Mouse (Mus musculus): ENCODE data around the gene Nhsl1. TPM values are rescaled to one million over a fixed set of nuclear protein-coding genes. Genes with fewer than 3 reads are reported as not detected.
A peak's percentile ranks its signal among the peaks of the same experiment; 100 is the strongest.

The Nhsl1 gene
- polyA plus RNA-seq, 1 experiment: 1.6 TPM

DNA sequence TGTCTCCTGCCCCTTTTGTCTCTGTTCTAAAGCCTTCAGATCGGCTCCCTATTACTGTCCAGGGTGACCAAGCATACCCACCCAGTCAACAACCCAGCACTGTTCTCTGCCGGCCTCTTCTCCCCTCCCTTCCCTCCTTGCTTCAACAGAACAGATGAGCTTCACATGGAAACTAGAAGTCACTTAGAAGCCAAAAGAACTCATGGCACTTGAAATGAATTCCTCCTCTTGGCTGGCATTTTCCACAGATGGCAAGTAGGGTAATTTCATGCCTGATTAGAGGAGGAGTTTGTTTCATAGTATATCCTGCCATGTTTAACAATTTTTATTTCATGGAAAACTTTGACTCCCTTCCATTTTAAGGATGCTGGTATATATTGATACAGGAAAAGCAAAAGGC is 85.2 kb downstream of the Nhsl1 start:
- H3K4me3 ChIP-seq (ENCODE audit: insufficient read depth, low read depth, low read length): no peak overlapping the region
- H3K27ac ChIP-seq (replicated peaks; ENCODE audit: low read depth, low read length): no peak overlapping the region
- H3K4me1 ChIP-seq (ENCODE audit: control insufficient read depth, insufficient read depth, insufficient read length, low read length): no peaks in the 10 kb centered on the region

DNA sequence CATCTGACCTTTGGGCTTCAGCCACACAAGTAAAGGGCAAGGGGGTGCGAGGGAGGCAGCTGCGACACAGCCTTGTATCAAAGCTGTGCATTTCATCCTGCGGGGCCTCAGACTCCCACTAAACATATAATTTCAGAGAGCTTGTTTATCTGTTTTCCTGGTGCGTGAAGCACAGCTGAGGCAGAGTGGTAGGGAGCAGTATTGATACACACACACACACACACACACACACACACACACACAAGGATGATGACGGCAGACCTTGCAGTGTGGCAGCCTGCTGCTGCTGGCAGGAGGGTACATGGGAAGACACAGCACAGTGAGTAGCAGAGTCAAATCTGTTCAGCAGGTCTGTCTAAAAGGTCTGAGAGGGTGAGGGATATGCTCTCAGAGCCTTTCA is 85.9 kb downstream of the Nhsl1 start:
- no peak overlapping the region for H3K27ac ChIP-seq (replicated peaks; ENCODE audit: low read depth, low read length)
- H3K4me3 ChIP-seq (ENCODE audit: insufficient read depth, low read depth, low read length): no peak overlapping the region
- H3K4me1 ChIP-seq (ENCODE audit: control insufficient read depth, insufficient read depth, insufficient read length, low read length): no peaks in the 10 kb centered on the region

DNA sequence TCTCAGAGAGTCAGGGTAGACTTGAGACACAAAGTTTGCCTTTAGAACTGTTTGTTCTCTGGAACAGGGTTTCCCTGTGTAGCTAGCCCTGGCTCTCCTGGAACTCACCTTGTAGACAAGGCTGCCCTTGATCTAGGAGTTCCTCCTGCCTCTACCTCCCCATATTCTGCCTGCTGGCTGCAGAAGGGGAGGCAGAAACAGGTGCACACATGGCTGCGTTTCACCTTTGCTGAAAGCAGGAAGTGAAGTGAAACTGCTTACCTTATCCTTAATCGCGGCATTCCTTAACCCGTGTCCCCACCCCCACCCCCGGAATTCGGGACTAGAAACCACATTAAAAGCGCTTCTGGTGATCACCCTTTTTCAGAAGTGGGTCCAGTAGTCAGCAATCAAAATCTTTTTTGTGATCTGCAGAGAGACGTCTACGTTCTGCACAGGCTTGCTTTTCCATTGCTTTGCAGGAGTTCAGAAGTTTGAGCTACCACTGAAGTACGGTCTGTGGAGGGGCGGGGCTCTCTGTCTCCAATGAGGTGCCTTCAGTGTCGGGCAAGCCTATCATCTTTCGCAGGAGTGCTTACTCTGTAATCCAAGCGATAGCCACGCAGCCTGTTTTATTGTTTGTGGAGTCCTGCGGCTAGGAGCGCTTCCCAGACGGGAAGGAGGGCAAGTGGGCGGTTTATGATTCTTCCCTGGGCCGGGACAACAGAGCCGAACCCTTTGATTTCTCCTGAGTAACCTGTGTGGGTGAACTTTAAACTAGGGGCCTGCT is 88.5 kb downstream of the Nhsl1 start:
- Histone ChIP-seq H3K4me1 (ENCODE audit: control insufficient read depth, insufficient read depth, insufficient read length, low read length) (no peaks in the 10 kb centered on the region), H3K4me3 (ENCODE audit: insufficient read depth, low read depth, low read length) (peak overlapping the region; percentile 58), H3K27ac (replicated peaks; ENCODE audit: low read depth, low read length) (no peak overlapping the region)

DNA sequence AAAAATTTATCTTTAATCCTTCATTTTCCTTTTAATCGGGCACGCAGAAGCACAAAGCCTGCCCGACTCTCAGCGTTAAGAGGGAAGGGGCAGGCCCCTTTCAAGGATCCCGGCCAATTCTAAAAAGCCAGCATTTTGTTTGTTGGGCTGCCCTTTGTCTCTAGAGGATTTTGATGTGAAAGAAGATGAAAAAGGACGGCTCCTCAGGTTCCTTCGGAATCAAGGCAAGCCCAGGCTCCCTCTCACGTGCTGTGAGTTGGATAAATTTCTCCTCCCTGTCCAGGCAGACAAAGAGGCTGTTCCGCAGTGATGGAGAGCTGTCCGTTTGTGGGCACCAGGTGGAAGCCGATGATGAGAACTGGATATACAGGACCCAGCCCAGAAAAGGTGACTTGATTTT is 89.3 kb downstream of the Nhsl1 start:
- H3K4me1 ChIP-seq (ENCODE audit: control insufficient read depth, insufficient read depth, insufficient read length, low read length): no peaks in the 10 kb centered on the region
- no peak overlapping the region for H3K4me3 ChIP-seq (ENCODE audit: insufficient read depth, low read depth, low read length)
- no peak overlapping the region for H3K27ac ChIP-seq (replicated peaks; ENCODE audit: low read depth, low read length)

DNA sequence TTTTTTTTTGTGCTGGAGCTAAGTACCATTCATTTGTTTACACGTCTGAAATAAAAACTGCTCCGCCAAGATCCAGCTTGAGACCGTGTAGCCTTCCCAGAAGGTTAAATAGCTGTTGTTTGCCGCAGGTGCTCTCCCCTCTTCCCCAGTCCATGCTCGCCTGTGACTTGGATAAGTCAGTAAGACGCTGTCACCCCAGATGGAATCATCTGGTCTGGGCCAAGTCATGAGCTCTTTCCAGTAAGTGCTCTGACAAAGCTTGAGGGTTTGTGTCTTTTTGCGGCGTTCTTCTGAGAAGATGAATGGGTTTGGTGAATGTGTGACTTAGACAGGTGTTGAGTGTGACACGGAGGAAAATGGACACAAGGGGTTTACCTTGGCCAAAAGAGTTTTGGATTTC is 89.8 kb downstream of the Nhsl1 start:
- Histone ChIP-seq H3K4me3 (ENCODE audit: insufficient read depth, low read depth, low read length) (no peak overlapping the region), H3K4me1 (ENCODE audit: control insufficient read depth, insufficient read depth, insufficient read length, low read length) (no peaks in the 10 kb centered on the region), H3K27ac (replicated peaks; ENCODE audit: low read depth, low read length) (no peak overlapping the region)

DNA sequence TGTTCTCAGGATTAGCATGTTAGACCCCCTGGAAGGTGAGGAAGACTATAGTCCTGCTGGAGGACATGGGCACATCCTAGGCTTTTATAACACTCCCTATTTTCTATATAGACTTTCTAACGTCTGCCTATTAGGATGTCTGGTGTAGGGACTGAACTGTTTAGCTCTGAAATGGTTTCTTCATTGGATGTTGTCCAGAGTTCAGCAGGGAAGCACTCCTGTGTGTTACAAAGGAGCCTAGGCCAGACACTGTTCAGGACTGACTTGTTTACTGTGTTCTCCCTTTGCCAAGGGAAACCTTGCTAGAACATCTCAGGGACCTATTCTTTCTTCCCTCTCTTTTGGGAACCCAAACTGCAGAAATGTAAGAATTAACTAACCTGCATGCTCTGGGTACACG is 90.3 kb downstream of the Nhsl1 start:
- H3K4me3 ChIP-seq (ENCODE audit: insufficient read depth, low read depth, low read length): no peak overlapping the region
- H3K27ac ChIP-seq (replicated peaks; ENCODE audit: low read depth, low read length): no peak overlapping the region
- H3K4me1 ChIP-seq (ENCODE audit: control insufficient read depth, insufficient read depth, insufficient read length, low read length): no peaks in the 10 kb centered on the region

DNA sequence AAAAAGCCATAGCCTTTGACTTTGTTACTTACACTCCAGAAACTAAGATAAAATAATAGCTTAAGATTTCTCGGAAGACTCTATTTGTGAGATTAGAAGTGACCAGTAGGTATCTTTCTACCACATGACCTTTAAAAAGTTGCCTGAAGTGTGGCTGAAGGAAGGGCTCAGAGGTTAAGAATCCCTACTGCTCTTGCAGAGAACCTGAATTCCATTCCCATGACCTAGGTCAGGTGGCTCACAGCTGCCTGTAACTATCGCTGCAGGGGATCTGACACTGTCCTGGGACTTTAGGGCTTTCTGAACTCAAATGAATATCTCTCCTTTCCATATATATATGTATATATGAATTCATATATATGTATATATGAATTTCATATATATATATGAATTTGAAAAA is 92.5 kb downstream of the Nhsl1 start:
- H3K4me1 ChIP-seq (ENCODE audit: control insufficient read depth, insufficient read depth, insufficient read length, low read length): no peaks in the 10 kb centered on the region
- no peak overlapping the region for H3K27ac ChIP-seq (replicated peaks; ENCODE audit: low read depth, low read length)

DNA sequence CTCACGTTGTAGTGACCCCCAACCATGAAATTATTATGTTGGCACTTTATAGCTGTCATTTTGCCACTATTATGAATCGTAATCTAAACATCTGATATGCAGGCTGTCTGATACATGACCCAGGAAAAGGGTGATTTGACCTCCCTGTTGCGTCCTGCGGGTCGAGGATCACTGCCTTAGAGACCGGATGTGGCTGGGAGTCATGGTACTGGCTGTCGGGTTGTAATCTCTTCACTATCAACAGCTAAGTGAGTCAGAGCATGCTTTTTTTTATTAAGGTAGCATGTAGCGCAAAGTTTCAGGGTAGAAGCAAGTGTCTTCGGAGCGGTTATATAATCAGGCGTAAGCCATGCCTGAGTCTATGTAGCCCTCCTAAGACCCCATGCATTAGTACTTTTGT is 97.2 kb downstream of the Nhsl1 start:
- no peaks in the 10 kb centered on the region for H3K4me1 ChIP-seq (ENCODE audit: control insufficient read depth, insufficient read depth, insufficient read length, low read length)
- H3K4me3 ChIP-seq (ENCODE audit: insufficient read depth, low read depth, low read length): no peak overlapping the region
- no peak overlapping the region for H3K27ac ChIP-seq (replicated peaks; ENCODE audit: low read depth, low read length)

More for the DNA sequence above, 92.5 kb downstream of the Nhsl1 start:
- H3K4me3 ChIP-seq (ENCODE audit: insufficient read depth, low read depth, low read length): no peak overlapping the region

DNA sequence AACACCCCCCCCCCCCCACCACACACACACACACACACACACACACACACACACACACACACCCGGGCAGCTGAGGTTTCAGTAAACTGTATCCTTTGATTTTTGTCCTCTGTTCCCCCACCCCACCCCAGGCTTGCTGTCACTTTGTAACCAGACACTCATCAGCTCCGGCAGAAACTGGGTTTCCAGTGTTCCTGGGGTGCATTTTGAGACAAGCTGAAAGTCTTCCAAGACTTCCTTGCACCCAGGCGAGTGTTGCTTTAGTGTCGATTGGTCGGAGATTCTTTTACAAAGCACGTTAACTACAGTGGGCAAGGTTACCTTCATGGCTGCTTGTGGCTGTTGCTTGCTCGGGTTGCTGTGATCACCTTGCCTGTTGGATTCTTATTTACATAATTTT is 99.4 kb downstream of the Nhsl1 start:
- H3K4me1 ChIP-seq (ENCODE audit: control insufficient read depth, insufficient read depth, insufficient read length, low read length): no peaks in the 10 kb centered on the region
- no peak overlapping the region for H3K4me3 ChIP-seq (ENCODE audit: insufficient read depth, low read depth, low read length)
- no peak overlapping the region for H3K27ac ChIP-seq (replicated peaks; ENCODE audit: low read depth, low read length)

DNA sequence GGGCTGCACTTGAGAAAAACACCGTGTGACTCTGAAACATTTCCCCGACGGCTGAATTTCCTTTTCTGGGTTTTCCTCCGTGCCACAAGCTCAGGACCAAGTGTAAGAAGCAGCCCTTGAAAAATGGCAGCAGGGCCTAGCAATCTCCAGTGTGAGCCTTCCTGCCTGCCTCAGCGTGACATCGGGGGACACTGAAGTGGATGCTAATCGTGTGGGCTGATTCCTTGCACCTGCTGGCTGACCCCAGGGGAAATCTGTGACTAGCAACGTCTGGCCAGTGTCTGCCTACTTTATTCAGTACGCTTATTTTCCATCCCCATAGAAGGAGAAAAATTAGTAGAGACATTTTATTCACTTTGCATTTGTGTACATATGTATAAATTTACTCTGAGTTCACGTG is 100.7 kb downstream of the Nhsl1 start:
- Histone ChIP-seq H3K4me1 (ENCODE audit: control insufficient read depth, insufficient read depth, insufficient read length, low read length) (peaks cover 2% of the 10 kb centered on the region; the same call in 1 of the 2 replicates), H3K27ac (replicated peaks; ENCODE audit: low read depth, low read length) (no peak overlapping the region), H3K4me3 (ENCODE audit: insufficient read depth, low read depth, low read length) (no peak overlapping the region)

DNA sequence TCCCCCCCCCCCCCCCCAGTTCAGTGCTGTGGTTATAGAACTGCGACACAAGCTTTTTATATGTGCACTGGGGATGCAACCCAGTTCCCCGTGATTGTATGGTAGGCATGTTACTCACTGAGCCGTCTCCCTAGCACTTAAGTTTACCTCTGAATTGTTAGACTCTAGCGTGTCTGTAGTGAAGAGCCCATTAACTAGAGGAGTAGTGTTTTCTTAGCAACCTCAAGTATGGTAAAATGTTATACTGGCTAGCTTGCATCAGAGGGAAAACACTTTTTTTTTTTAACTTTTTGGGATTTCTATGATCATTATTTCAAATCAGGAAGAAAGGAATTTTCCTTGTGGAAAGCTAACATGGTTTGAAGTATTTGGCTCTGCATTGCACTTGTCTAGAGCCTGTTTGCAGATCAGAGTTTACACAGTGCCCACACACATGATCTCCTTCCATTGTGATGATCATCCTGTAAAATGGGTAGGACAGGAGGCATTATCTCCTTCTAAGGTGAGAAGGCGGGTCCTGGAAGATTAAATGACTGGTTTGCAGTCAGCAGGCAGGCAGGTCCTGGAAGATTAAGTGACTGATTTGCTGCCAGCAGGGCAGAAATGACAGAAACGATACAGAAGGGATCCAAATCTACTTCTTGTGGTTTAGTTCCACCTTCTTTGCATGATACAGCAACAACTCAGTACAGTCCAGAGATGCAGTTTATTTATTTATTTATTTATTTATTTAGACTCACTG is 101.6 kb downstream of the Nhsl1 start:
- Histone ChIP-seq H3K27ac (replicated peaks; ENCODE audit: low read depth, low read length) (no peak overlapping the region), H3K4me3 (ENCODE audit: insufficient read depth, low read depth, low read length) (no peak overlapping the region)

DNA sequence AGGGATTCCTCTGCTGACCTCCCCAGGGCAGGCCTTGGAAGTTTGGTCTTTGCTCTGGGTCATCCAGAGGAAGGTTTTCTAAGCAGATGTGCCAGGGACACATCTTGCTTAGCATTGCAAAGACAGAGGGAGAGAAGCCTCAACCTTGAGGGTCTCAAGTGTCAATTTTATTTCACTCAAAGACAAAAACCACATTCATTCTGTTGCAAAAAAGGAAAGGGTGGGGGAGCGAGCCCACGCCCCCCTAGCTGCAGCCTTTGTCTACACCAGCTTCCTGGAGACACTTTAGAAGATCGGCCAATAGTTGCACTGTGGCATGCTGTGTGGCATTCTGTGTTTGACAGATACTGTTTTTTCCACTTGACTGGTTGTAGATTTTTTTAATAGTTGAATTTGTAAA is 104.2 kb downstream of the Nhsl1 start:
- Histone ChIP-seq H3K27ac (replicated peaks; ENCODE audit: low read depth, low read length) (no peak overlapping the region), H3K4me3 (ENCODE audit: insufficient read depth, low read depth, low read length) (no peak overlapping the region), H3K4me1 (ENCODE audit: control insufficient read depth, insufficient read depth, insufficient read length, low read length) (peaks cover 2% of the 10 kb centered on the region; the same call in 1 of the 2 replicates)

More for the DNA sequence above, 101.6 kb downstream of the Nhsl1 start:
- peaks cover 2% of the 10 kb centered on the region; the same call in 1 of the 2 replicates for H3K4me1 ChIP-seq (ENCODE audit: control insufficient read depth, insufficient read depth, insufficient read length, low read length)

DNA sequence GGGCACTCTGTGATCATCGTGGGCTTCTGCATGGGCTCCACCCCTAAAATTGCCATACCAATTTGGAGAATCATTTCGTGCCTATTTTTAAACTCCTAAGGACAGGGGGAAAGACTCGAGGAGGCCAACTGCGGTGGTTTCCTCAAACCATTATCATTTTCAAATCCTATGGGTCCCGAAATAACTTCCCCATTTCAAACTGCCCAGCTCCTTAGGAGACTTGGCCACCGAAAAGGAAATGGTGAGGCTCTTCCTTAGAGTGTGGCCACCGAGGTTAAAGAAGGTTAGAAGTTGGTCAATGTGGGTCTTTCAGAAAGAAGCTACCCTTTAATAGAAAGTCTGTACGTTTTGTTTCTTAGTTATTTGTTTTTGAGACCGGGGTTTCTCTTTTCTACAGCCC is 104.8 kb downstream of the Nhsl1 start:
- H3K27ac ChIP-seq (replicated peaks; ENCODE audit: low read depth, low read length): no peak overlapping the region
- peaks cover 2% of the 10 kb centered on the region; the same call in 1 of the 2 replicates for H3K4me1 ChIP-seq (ENCODE audit: control insufficient read depth, insufficient read depth, insufficient read length, low read length)
- no peak overlapping the region for H3K4me3 ChIP-seq (ENCODE audit: insufficient read depth, low read depth, low read length)

DNA sequence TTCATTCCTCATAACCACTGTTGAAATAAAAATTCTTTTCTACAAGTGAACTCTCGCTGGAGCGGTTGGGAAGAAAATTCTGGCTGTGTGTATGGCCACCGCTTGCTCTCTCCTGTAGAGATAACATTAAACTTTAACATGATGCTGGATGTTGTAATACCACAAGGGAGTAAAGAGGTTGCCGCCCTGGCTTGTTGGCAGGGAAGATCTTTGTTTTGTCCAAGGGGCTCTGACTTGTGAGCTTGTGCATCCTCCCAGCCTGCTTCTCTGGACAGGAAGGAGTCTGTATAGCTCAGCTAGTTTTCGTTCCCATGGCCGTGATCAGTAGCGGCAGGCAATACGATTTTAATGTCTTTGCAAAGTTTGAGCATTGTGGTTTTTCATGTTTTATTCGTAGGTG is 109.1 kb downstream of the Nhsl1 start:
- H3K4me3 ChIP-seq (ENCODE audit: insufficient read depth, low read depth, low read length): no peak overlapping the region
- H3K27ac ChIP-seq (replicated peaks; ENCODE audit: low read depth, low read length): no peak overlapping the region
- peaks cover 6% of the 10 kb centered on the region; the same call in 1 of the 2 replicates for H3K4me1 ChIP-seq (ENCODE audit: control insufficient read depth, insufficient read depth, insufficient read length, low read length)

DNA sequence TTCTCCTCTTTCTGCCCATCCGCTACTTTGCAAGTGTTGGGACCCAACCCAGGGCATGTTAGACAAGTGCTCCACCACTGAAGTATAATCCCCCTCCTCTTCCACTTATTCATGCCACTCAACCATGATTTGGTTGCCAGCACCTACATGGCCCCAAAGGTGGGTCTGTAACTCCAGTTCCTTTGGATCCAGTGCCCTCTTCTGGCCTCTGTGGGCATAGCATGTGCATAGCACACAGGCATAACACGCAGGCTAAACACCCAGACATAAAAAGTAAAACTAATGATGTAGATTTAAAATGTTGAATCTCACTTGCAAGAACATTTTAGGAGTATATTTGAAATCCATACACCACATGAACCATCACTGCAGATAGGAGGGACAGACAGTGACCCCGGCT is 110.7 kb downstream of the Nhsl1 start:
- Histone ChIP-seq H3K4me3 (ENCODE audit: insufficient read depth, low read depth, low read length) (no peak overlapping the region), H3K4me1 (ENCODE audit: control insufficient read depth, insufficient read depth, insufficient read length, low read length) (0 out of 2 replicates have a peak, but pooled peaks cover 4% of the 10 kb centered on the region), H3K27ac (replicated peaks; ENCODE audit: low read depth, low read length) (peak overlapping the region; percentile 53; the same call in 1 of the 2 replicates)

DNA sequence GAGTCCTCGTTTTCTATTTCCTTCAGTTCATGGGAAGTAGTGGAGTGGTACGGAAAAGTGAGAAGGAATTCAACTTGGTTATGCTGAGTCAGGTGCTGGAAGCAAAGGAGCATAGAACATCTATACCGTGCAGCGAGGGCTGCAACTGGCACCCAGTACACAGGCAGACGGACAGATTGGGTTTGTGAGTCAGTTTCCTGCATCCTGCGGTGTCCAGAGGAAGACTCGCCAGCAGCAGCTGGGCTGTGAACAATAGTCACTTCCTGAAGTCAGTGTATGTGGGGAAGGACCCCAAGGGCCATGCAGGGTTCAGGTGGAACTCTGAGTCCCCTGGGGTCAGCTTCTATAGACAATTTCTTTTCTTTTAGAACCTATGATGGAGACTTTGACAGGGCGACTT is 111.4 kb downstream of the Nhsl1 start:
- H3K27ac ChIP-seq (replicated peaks; ENCODE audit: low read depth, low read length): peak overlapping the region; percentile 53; the same call in 1 of the 2 replicates
- no peak overlapping the region for H3K4me3 ChIP-seq (ENCODE audit: insufficient read depth, low read depth, low read length)
- H3K4me1 ChIP-seq (ENCODE audit: control insufficient read depth, insufficient read depth, insufficient read length, low read length): peaks cover 4% of the 10 kb centered on the region; the same call in 1 of the 2 replicates
